Mouse (Mus musculus): Measurements from ENCODE around the gene Ift22. TPM values are rescaled to one million over a fixed set of nuclear protein-coding genes. Genes with fewer than 3 reads are reported as not detected.

Gene Ift22
- 72.5 and 83.4 TPM in 2 replicates for polyA plus RNA-seq (2014; fragmentation: Nextera tagmentation; extraction: Ambion mirVana)

- WGBS: 10% methylated on average over 32 of the region's 32 CpGs
- DNase-seq (ENCODE audit: low spot score) (peak; percentile 96), ATAC-seq (replicated peaks; ENCODE audit: insufficient number of reproducible peaks, low FRiP score, low TSS enrichment, low read depth) (peak; percentile 87)
- Histone ChIP-seq H3K9ac (replicated peaks; ENCODE audit: low read length) (peak within 1 kb of the TSS; percentile 60), H3K4me3 (ENCODE audit: low read depth, low read length) (peak within 1 kb of the TSS; percentile 55), H3K27me3 (ENCODE audit: control insufficient read depth, insufficient read depth, low read length) (no peaks in the 10 kb centered on the region), H3K4me1 (ENCODE audit: control insufficient read depth, insufficient read depth, low read length) (no peaks in the 10 kb centered on the region), H3K4me2 (ENCODE audit: low read depth, low read length) (peak within 1 kb of the TSS; percentile 61), H3K9me3 (replicated peaks; ENCODE audit: control insufficient read depth, low read length) (no peaks in the 10 kb centered on the region), H3K27ac (replicated peaks; ENCODE audit: low read depth, low read length) (no peak within 1 kb of the TSS), H3K36me3 (replicated peaks; ENCODE audit: control insufficient read depth, insufficient read depth, low read depth, low read length) (no peaks in the 10 kb centered on the region; the same call in 1 of the 2 replicates)
These were observed at the start of gene Ift22 for GRCm38 (mm10) chr5:136907991-136908857. Gene Ift22 (plus strand): TSS chr5:136908150.

- ATAC-seq (replicated peaks; ENCODE audit: insufficient number of reproducible peaks, low FRiP score, low TSS enrichment, low read depth) (peak; percentile 79), DNase-seq (ENCODE audit: low spot score) (peak; percentile 93)
- H3K4me2 ChIP-seq (ENCODE audit: low read depth, low read length): peak overlapping the region; percentile 25
- no peaks in the 10 kb centered on the region for H3K9me3 ChIP-seq (replicated peaks; ENCODE audit: control insufficient read depth, low read length)
- no peaks in the 10 kb centered on the region for H3K27me3 ChIP-seq (ENCODE audit: control insufficient read depth, insufficient read depth, low read length)
- 2% methylated on average over 20 of the region's 20 CpGs for WGBS
- peak overlapping the region; percentile 1; the same call in 1 of the 2 replicates for H3K4me3 ChIP-seq (ENCODE audit: low read depth, low read length)
- H3K27ac ChIP-seq (replicated peaks; ENCODE audit: low read depth, low read length): peak overlapping the region; percentile 93
- H3K4me1 ChIP-seq (ENCODE audit: control insufficient read depth, insufficient read depth, low read length): peaks cover 12% of the 10 kb centered on the region
- peak overlapping the region; percentile 23 for H3K9ac ChIP-seq (replicated peaks; ENCODE audit: low read length)
- no peaks in the 10 kb centered on the region; the same call in 1 of the 2 replicates for H3K36me3 ChIP-seq (replicated peaks; ENCODE audit: control insufficient read depth, insufficient read depth, low read depth, low read length)
These were observed 46.6 kb upstream of the Ift22 start for GRCm38 (mm10) chr5:136861191-136861940.

- peaks cover 12% of the 10 kb centered on the region for H3K4me1 ChIP-seq (ENCODE audit: control insufficient read depth, insufficient read depth, low read length)
- no peaks in the 10 kb centered on the region; the same call in 1 of the 2 replicates for H3K36me3 ChIP-seq (replicated peaks; ENCODE audit: control insufficient read depth, insufficient read depth, low read depth, low read length)
- H3K9me3 ChIP-seq (replicated peaks; ENCODE audit: control insufficient read depth, low read length): no peaks in the 10 kb centered on the region
- H3K4me2 ChIP-seq (ENCODE audit: low read depth, low read length): no peak overlapping the region
- H3K27ac ChIP-seq (replicated peaks; ENCODE audit: low read depth, low read length): peak overlapping the region; percentile 93
- DNase-seq (ENCODE audit: low spot score): peak; percentile 21
- H3K27me3 ChIP-seq (ENCODE audit: control insufficient read depth, insufficient read depth, low read length): no peaks in the 10 kb centered on the region
- no peak overlapping the region for H3K4me3 ChIP-seq (ENCODE audit: low read depth, low read length)
- no peak for ATAC-seq (replicated peaks; ENCODE audit: insufficient number of reproducible peaks, low FRiP score, low TSS enrichment, low read depth)
- 0 out of 2 replicates have a peak overlapping the region, but pooled peaks have one; percentile 5 for H3K9ac ChIP-seq (replicated peaks; ENCODE audit: low read length)
- 41% methylated on average over 4 of the region's 4 CpGs for WGBS
These were observed 45.1 kb upstream of the Ift22 start for GRCm38 (mm10) chr5:136862806-136863205.

GRCm38 (mm10) chr5:136863276-136863675, 44.7 kb upstream of the Ift22 start:
- H3K27ac ChIP-seq (replicated peaks; ENCODE audit: low read depth, low read length): peak overlapping the region; percentile 93
- H3K27me3 ChIP-seq (ENCODE audit: control insufficient read depth, insufficient read depth, low read length): no peaks in the 10 kb centered on the region
- H3K4me3 ChIP-seq (ENCODE audit: low read depth, low read length): no peak overlapping the region
- DNase-seq (ENCODE audit: low spot score) (peak; percentile 23), ATAC-seq (replicated peaks; ENCODE audit: insufficient number of reproducible peaks, low FRiP score, low TSS enrichment, low read depth) (no peak)
- no peaks in the 10 kb centered on the region; the same call in 1 of the 2 replicates for H3K36me3 ChIP-seq (replicated peaks; ENCODE audit: control insufficient read depth, insufficient read depth, low read depth, low read length)
- peak overlapping the region; percentile 10; the same call in 1 of the 2 replicates for H3K4me2 ChIP-seq (ENCODE audit: low read depth, low read length)
- peaks cover 12% of the 10 kb centered on the region for H3K4me1 ChIP-seq (ENCODE audit: control insufficient read depth, insufficient read depth, low read length)
- H3K9ac ChIP-seq (replicated peaks; ENCODE audit: low read length): peak overlapping the region; percentile 30
- 19% methylated on average over 9 of the region's 9 CpGs for WGBS
- no peaks in the 10 kb centered on the region for H3K9me3 ChIP-seq (replicated peaks; ENCODE audit: control insufficient read depth, low read length)

GRCm38 (mm10) chr5:136863961-136864674, 43.8 kb upstream of the Ift22 start:
- Histone ChIP-seq H3K27me3 (ENCODE audit: control insufficient read depth, insufficient read depth, low read length) (no peaks in the 10 kb centered on the region), H3K36me3 (replicated peaks; ENCODE audit: control insufficient read depth, insufficient read depth, low read depth, low read length) (no peaks in the 10 kb centered on the region), H3K27ac (replicated peaks; ENCODE audit: low read depth, low read length) (peak overlapping the region; percentile 93), H3K4me3 (ENCODE audit: low read depth, low read length) (no peak overlapping the region), H3K4me2 (ENCODE audit: low read depth, low read length) (peak overlapping the region; percentile 10; the same call in 1 of the 2 replicates), H3K9me3 (replicated peaks; ENCODE audit: control insufficient read depth, low read length) (no peaks in the 10 kb centered on the region), H3K4me1 (ENCODE audit: control insufficient read depth, insufficient read depth, low read length) (peaks cover 12% of the 10 kb centered on the region), H3K9ac (replicated peaks; ENCODE audit: low read length) (peak overlapping the region; percentile 30)
- 5% methylated on average over 14 of the region's 14 CpGs for WGBS
- DNase-seq (ENCODE audit: low spot score): peak; percentile 93
- peak; percentile 82 for ATAC-seq (replicated peaks; ENCODE audit: insufficient number of reproducible peaks, low FRiP score, low TSS enrichment, low read depth)

GRCm38 (mm10) chr5:136867706-136868105, 40.2 kb upstream of the Ift22 start:
- no peak for ATAC-seq (replicated peaks; ENCODE audit: insufficient number of reproducible peaks, low FRiP score, low TSS enrichment, low read depth)
- H3K4me1 ChIP-seq (ENCODE audit: control insufficient read depth, insufficient read depth, low read length): peaks cover 4% of the 10 kb centered on the region
- no peaks in the 10 kb centered on the region for H3K36me3 ChIP-seq (replicated peaks; ENCODE audit: control insufficient read depth, insufficient read depth, low read depth, low read length)

GRCm38 (mm10) chr5:136869451-136870114, 38.4 kb upstream of the Ift22 start:
- DNase-seq (ENCODE audit: low spot score): peak; percentile 78
- Histone ChIP-seq H3K27ac (replicated peaks; ENCODE audit: low read depth, low read length) (peak overlapping the region; percentile 65), H3K9ac (replicated peaks; ENCODE audit: low read length) (no peak overlapping the region), H3K9me3 (replicated peaks; ENCODE audit: control insufficient read depth, low read length) (no peaks in the 10 kb centered on the region), H3K4me2 (ENCODE audit: low read depth, low read length) (no peak overlapping the region), H3K4me3 (ENCODE audit: low read depth, low read length) (no peak overlapping the region), H3K4me1 (ENCODE audit: control insufficient read depth, insufficient read depth, low read length) (no peaks in the 10 kb centered on the region; the same call in none of the 2 replicates), H3K27me3 (ENCODE audit: control insufficient read depth, insufficient read depth, low read length) (no peaks in the 10 kb centered on the region), H3K36me3 (replicated peaks; ENCODE audit: control insufficient read depth, insufficient read depth, low read depth, low read length) (no peaks in the 10 kb centered on the region)
- ATAC-seq (replicated peaks; ENCODE audit: insufficient number of reproducible peaks, low FRiP score, low TSS enrichment, low read depth): peak; percentile 66; the same call in 1 of the 2 replicates
- WGBS: 44% methylated on average over 10 of the region's 10 CpGs

More at GRCm38 (mm10) chr5:136867706-136868105, 40.2 kb upstream of the Ift22 start:
- Histone ChIP-seq H3K27me3 (ENCODE audit: control insufficient read depth, insufficient read depth, low read length) (no peaks in the 10 kb centered on the region), H3K27ac (replicated peaks; ENCODE audit: low read depth, low read length) (peak overlapping the region; percentile 76; the same call in 1 of the 2 replicates), H3K4me2 (ENCODE audit: low read depth, low read length) (no peak overlapping the region), H3K9ac (replicated peaks; ENCODE audit: low read length) (no peak overlapping the region), H3K4me3 (ENCODE audit: low read depth, low read length) (no peak overlapping the region), H3K9me3 (replicated peaks; ENCODE audit: control insufficient read depth, low read length) (no peaks in the 10 kb centered on the region)
- 40% methylated on average over 5 of the region's 5 CpGs for WGBS
- peak; percentile 81 for DNase-seq (ENCODE audit: low spot score)

Data from embryonic facial prominence, embryonic 11.5 days (tissue).